Mouse (Mus musculus): ENCODE measurements around the gene Hmg20b.

GRCm38 (mm10) chr10:81315587-81315986 lies 34.7 kb downstream of the Hmg20b start:
- TF ChIP-seq CTCF (IDR thresholded peaks at IDR 0.05; ENCODE audit: low read depth) (no peak), EP300 (optimal IDR thresholded peaks at IDR 0.05) (no peak)
